Mouse (Mus musculus) cortical plate, adult 2 months (tissue): Measurements from ENCODE around the gene Cpne5.

Experiments used
- CTCF ChIP-seq: fragments of 200-500 bp; IDR thresholded peaks from 2 replicates; pipeline ENCODE4 v1.5.1; 2011; ENCODE audit warnings: mild to moderate bottlenecking, control low read depth, low read length; ENCODE audit not compliant: insufficient read depth; ENCODE audit errors: extremely low read depth
- POLR2A ChIP-seq: fragments of 200-500 bp; IDR thresholded peaks from 2 replicates; pipeline ENCODE4 v1.6.1; 2011; ENCODE audit warnings: mild to moderate bottlenecking, low read length, control low read depth; ENCODE audit not compliant: insufficient read depth; ENCODE audit errors: extremely low read depth

GRCm38 (mm10) chr17:29188989-29189388, 49.0 kb downstream of the Cpne5 start:
- TF ChIP-seq POLR2A, result no peak
- no peak for TF ChIP-seq CTCF
